Mouse (Mus musculus) neural tube, embryonic 14.5 days (tissue): ENCODE results near the gene Gm28308. TPM values are rescaled to one million over a fixed set of nuclear protein-coding genes. Genes with fewer than 3 reads are reported as not detected.
A peak's percentile ranks its signal among the peaks of the same experiment; 100 is the strongest.

Source experiments
- ATAC-seq: fragments of 200-750 bp; cut with Nextera tagmentation; 2 replicates; pipeline ENCODE4 v1.8.0; 2017; ENCODE audit warnings: low read depth, mild to moderate bottlenecking, moderate TSS enrichment, moderate library complexity
- H3K27ac ChIP-seq: fragments of 300-500 bp; sonication (generic); 2 replicates; pipeline ENCODE4 v1.5.1; 2014; ENCODE audit warnings: low read depth, mild to moderate bottlenecking, control low read depth, low read length, moderate library complexity, mixed read lengths
- H3K27me3 ChIP-seq: fragments of 300-500 bp; sonication (generic); 2 replicates; pipeline ENCODE4 v1.6.1; 2014; ENCODE audit warnings: low read length; ENCODE audit not compliant: control insufficient read depth, insufficient read depth
- H3K36me3 ChIP-seq: fragments of 300-500 bp; sonication (generic); 2 replicates; pipeline ENCODE4 v1.6.1; 2014; ENCODE audit warnings: low read length, mixed read lengths; ENCODE audit not compliant: control insufficient read depth, insufficient read depth
- H3K4me1 ChIP-seq: fragments of 300-500 bp; sonication (generic); 2 replicates; pipeline ENCODE4 v1.6.1; 2014; ENCODE audit warnings: low read length; ENCODE audit not compliant: control insufficient read depth, insufficient read depth
- H3K4me2 ChIP-seq: fragments of 300-500 bp; sonication (generic); 2 replicates; pipeline ENCODE4 v1.6.1; 2014; ENCODE audit warnings: mild to moderate bottlenecking, low read depth, low read length, control low read depth
- H3K4me3 ChIP-seq: fragments of 300-500 bp; sonication (generic); 2 replicates; pipeline ENCODE4 v1.5.1; 2014; ENCODE audit warnings: low read depth, low read length, control low read depth, mixed read lengths
- H3K9ac ChIP-seq: fragments of 300-500 bp; sonication (generic); replicated peaks from 2 replicates; pipeline ENCODE4 v1.6.1; 2014; ENCODE audit warnings: low read depth, mild to moderate bottlenecking, control low read depth, low read length, mixed read lengths
- H3K9me3 ChIP-seq: fragments of 300-500 bp; sonication (generic); 2 replicates; pipeline ENCODE4 v1.6.1; 2016; ENCODE audit warnings: low read length; ENCODE audit not compliant: control insufficient read depth
- WGBS: fragments of 180-500 bp; shearing (Covaris S2); extraction: QIAGEN DNeasy Blood & Tissue Kit; methylation state at CpG from one replicate; pipeline ENCODE4 v1.1.7; 2014; 5-methylcytosine and 5-hydroxymethylcytosine counted together
- polyA plus RNA-seq: library from polyadenylated mRNA; unstranded; fragments of >200 nt; fragmentation: Nextera tagmentation; extraction: Ambion mirVana; gene quantifications from 2 replicates; pipeline ENCODE4 v1.2.1, GENCODE M21; 2014

Gene Gm28308
- polyA plus RNA-seq, 1 experiment from 2014 or later, result 4.2 TPM

- no peak for ATAC-seq
- Histone ChIP-seq H3K4me2 (peak overlapping the region; percentile 90), H3K4me3 (peak overlapping the region; percentile 57), H3K27ac (peak overlapping the region; percentile 97), H3K9me3 (no peaks in the 10 kb centered on the region), H3K9ac (peak overlapping the region; percentile 94), H3K4me1 (peaks cover 18% of the 10 kb centered on the region), H3K36me3 (no peaks in the 10 kb centered on the region), H3K27me3 (no peaks in the 10 kb centered on the region)
- 2% methylated on average over 43 of the region's 44 CpGs for WGBS
Measured at GRCm38 (mm10) chr6:52229558-52230416, 16.6 kb upstream of the Gm28308 start.

DNA sequence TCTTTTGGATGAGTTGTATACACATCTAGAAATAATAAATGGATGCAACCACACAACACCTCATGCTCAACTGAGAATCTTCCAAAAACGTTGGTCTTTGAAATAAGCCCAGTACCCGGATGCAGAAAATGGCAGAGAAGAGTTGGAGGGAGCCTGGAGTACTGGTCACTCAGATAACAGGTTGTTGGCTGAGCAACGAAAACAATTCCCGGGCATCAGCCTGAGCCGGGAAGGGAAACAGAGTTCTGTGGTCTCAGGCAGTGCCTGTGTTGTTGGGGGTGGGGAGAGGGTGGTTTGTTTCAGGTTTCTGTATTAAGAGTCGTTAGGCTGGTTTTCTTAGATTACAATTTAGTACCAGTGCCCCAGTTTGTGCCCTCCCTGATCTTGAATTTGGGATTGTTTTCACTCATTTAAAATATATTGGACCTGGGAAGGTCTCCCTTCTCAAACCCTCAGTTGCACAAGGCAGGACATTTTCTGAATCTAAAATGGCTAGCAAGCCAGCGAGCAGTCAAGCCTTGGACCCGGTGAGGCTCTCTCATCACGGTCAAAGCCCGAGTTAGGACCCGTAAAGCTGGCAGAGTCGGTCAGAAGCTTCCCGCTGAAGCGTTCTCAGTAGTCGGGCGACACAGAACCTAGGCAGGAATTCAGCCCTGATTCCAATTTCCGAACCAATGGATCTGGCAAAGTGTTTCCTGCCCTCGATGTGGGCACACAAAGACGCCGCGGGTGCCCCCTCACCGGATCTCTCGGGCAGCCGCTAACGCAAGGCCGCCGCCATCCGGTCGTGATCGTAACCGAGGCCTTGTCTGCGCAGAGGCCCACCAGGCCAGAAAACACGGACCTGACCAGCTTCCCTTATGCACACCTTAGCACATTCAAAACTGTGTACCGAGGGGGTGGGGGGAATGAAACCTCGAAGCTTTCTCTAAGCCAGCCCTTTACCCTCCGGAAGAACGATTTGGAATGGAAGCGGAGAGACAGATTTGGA is 15.6 kb upstream of the Gm28308 start:
- peak overlapping the region; percentile 57 for H3K4me3 ChIP-seq
- no peaks in the 10 kb centered on the region for H3K27me3 ChIP-seq
- no peak for ATAC-seq
- peaks cover 18% of the 10 kb centered on the region for H3K4me1 ChIP-seq
- peak overlapping the region; percentile 97 for H3K27ac ChIP-seq
- peak overlapping the region; percentile 90 for H3K4me2 ChIP-seq
- no peaks in the 10 kb centered on the region for H3K9me3 ChIP-seq
- 2% methylated on average over 38 of the region's 38 CpGs for WGBS
- peak overlapping the region; percentile 94 for H3K9ac ChIP-seq
- H3K36me3 ChIP-seq, result no peaks in the 10 kb centered on the region

- Histone ChIP-seq H3K9me3 (no peaks in the 10 kb centered on the region), H3K27me3 (no peaks in the 10 kb centered on the region), H3K27ac (peak overlapping the region; percentile 99), H3K36me3 (no peaks in the 10 kb centered on the region), H3K4me3 (peak overlapping the region; percentile 88), H3K4me2 (peak overlapping the region; percentile 99), H3K4me1 (peaks cover 16% of the 10 kb centered on the region), H3K9ac (peak overlapping the region; percentile 98)
- ATAC-seq, result no peak
- whole genome bisulfite sequencing, result 5% methylated on average over 11 of the region's 11 CpGs
Measured at GRCm38 (mm10) chr6:52227470-52228222, 14.5 kb upstream of the Gm28308 start.

- Histone ChIP-seq H3K27me3 (no peaks in the 10 kb centered on the region), H3K4me2 (peak overlapping the region; percentile 99), H3K36me3 (no peaks in the 10 kb centered on the region), H3K4me1 (peaks cover 16% of the 10 kb centered on the region), H3K9ac (peak overlapping the region; percentile 98), H3K4me3 (peak overlapping the region; percentile 88), H3K27ac (peak overlapping the region; percentile 99), H3K9me3 (no peaks in the 10 kb centered on the region)
- peak; percentile 12 for ATAC-seq
- under 1% methylated on average over 26 of the region's 26 CpGs for WGBS
Measured at GRCm38 (mm10) chr6:52226569-52227257, 13.6 kb upstream of the Gm28308 start.

DNA sequence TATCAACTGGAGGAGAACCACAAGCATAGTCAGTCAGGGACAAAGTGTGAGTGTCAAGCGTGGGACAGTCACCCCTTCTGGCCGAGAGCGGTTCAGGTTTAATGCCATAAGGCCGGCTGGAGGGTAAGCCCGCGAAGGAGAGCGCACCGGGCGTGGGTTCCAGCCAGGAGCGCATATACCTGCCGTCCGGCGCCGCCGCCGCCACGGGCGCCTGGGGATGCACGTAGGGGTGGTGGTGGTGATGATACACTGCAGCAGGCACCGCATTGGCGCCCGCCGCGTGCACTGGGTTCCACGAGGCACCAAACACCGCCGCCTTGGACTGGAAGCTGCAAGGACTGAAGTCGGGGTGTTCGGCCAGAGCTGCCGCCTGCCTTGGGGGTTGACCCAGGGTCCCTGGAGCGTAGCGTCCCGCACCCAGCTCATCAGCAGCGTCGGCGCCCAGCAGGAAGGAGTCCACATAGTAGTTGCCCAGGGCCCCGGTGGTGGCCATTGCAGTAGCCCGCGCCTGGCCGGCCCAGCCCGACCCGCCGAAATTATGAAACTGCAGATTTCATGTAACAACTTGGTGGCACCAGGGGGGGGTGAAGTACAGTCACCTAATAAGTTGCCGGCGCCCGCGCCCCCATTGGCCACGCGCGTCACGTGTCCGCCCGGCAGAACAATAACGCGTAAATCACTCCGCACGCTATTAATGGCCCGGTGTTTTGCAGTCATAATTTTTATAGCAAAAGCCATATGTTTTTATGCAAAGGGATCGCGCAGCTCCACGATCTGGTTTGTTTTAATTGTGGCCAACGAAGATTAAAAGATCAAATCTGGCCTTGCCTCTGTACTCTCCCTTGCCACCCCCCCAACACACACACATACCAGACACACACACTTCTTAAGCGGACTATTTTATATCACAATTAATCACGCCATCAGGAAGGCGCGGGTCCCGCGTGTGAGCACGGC is 12.8 kb upstream of the Gm28308 start:
- under 1% methylated on average over 69 of the region's 69 CpGs for WGBS
- Histone ChIP-seq H3K27ac (peak overlapping the region; percentile 99), H3K27me3 (no peaks in the 10 kb centered on the region), H3K36me3 (no peaks in the 10 kb centered on the region), H3K4me1 (peaks cover 16% of the 10 kb centered on the region), H3K4me3 (peak overlapping the region; percentile 88), H3K9ac (peak overlapping the region; percentile 98), H3K9me3 (no peaks in the 10 kb centered on the region), H3K4me2 (peak overlapping the region; percentile 99)
- peak; percentile 63 for ATAC-seq

DNA sequence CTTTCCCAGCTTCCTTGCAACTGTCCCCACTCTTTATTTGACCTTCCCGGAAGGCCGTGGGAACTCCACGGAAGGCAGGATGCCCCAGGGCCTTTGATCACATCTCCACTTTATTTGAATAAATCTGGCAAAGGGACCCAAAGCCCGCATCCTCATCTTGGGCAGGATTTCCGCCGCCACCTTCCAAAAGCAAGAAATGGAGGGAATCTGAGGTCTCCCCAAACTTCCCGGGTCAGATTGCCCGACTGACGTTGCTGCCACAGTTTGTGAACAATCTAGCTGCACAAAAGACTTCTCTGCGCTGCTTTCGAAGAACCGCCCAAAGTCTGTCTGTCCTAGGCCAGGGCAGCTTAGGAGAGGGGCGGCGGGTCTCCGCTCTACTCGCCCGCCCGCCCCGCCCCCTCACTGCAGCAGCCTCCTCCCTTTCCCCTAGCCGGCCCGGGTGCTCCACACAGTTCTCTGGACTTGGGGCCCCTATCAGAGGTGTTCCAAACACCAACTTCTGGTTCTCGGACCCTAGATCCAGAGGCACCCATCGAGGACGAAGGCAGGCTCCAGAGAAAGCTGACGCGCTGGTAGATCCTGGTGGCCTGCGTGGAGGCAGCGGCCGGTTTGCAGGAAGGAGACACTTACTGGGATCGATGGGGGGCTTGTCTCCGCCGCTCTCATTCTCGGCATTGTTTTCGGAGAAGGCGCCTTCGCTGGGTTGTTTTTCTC is 11.9 kb upstream of the Gm28308 start:
- Histone ChIP-seq H3K27me3 (no peaks in the 10 kb centered on the region), H3K27ac (peak overlapping the region; percentile 99), H3K36me3 (no peaks in the 10 kb centered on the region), H3K4me3 (peak overlapping the region; percentile 88), H3K9ac (peak overlapping the region; percentile 98), H3K4me2 (peak overlapping the region; percentile 99), H3K9me3 (no peaks in the 10 kb centered on the region), H3K4me1 (peaks cover 17% of the 10 kb centered on the region)
- ATAC-seq, result no peak
- WGBS, result under 1% methylated on average over 36 of the region's 36 CpGs
